Mouse (Mus musculus) thymus, adult 2 months (tissue): ENCODE measurements around the gene Zfp687. TPM values are rescaled to one million over a fixed set of nuclear protein-coding genes. Genes with fewer than 3 reads are reported as not detected.

Experiments
- DNase-seq: peaks from one replicate; pipeline ENCODE4 v3.0.0; 2021
- H3K27ac ChIP-seq: fragments of 200-500 bp; 2 replicates; pipeline ENCODE4 v1.5.1; 2012; ENCODE audit warnings: low read length, control low read depth; ENCODE audit not compliant: control insufficient read depth, insufficient read depth
- H3K27me3 ChIP-seq: fragments of 200-500 bp; 2 replicates; pipeline ENCODE4 v1.6.1; 2012; ENCODE audit warnings: mild to moderate bottlenecking, low read length, moderate library complexity, mixed read lengths; ENCODE audit not compliant: control insufficient read depth, insufficient read depth
- H3K36me3 ChIP-seq: fragments of 200-500 bp; 2 replicates; pipeline ENCODE4 v1.6.1; 2012; ENCODE audit warnings: mild to moderate bottlenecking, low read length, moderate library complexity; ENCODE audit not compliant: control insufficient read depth, insufficient read depth
- H3K4me1 ChIP-seq: fragments of 200-500 bp; replicated peaks from 2 replicates; pipeline ENCODE4 v1.6.1; 2012; ENCODE audit warnings: low read length; ENCODE audit not compliant: control insufficient read depth, insufficient read depth
- H3K4me3 ChIP-seq: fragments of 200-500 bp; 2 replicates; pipeline ENCODE4 v1.5.1; 2012; ENCODE audit warnings: mild to moderate bottlenecking, low read length, control low read depth, moderate library complexity; ENCODE audit not compliant: control insufficient read depth, insufficient read depth
- CTCF ChIP-seq: fragments of 200-500 bp; IDR thresholded peaks from 2 replicates; pipeline ENCODE4 v1.5.1; 2012; ENCODE audit warnings: mild to moderate bottlenecking, control low read depth, low read length, moderate library complexity, borderline replicate concordance; ENCODE audit not compliant: control insufficient read depth, poor library complexity, insufficient read depth; ENCODE audit errors: extremely low read depth
- POLR2A ChIP-seq: fragments of 200-500 bp; IDR thresholded peaks from 2 replicates; pipeline ENCODE4 v1.6.1; 2012; ENCODE audit warnings: mild to moderate bottlenecking, low read length, control low read depth, moderate library complexity; ENCODE audit not compliant: control insufficient read depth, poor library complexity, insufficient read depth; ENCODE audit errors: extremely low read depth
- WGBS: fragments of 180-500 bp; shearing (Covaris S2); methylation state at CpG from one replicate; pipeline ENCODE4 v1.1.7; 2018; 5-methylcytosine and 5-hydroxymethylcytosine counted together
- polyA plus RNA-seq: library from polyadenylated mRNA; depleted of rRNA; stranded (reverse); fragments of >200 nt; gene quantifications from 2 replicates; pipeline ENCODE4 v1.2.3, GENCODE M21; 2012; rRNA removed

Gene Zfp687
- polyA plus RNA-seq, 1 experiment: 57.1 TPM

- Histone ChIP-seq H3K4me1 (peaks cover 9% of the 10 kb centered on the region), H3K27me3 (no peaks in the 10 kb centered on the region), H3K36me3 (no peaks in the 10 kb centered on the region), H3K4me3 (no peak overlapping the region), H3K27ac (no peak overlapping the region)
- 96% methylated on average over 3 of the region's 3 CpGs for WGBS
- no peak for DNase-seq
- TF ChIP-seq POLR2A (no peak), CTCF (no peak)
Measured at GRCm38 (mm10) chr3:94972552-94972951, 42.7 kb downstream of the Zfp687 start.

GRCm38 (mm10) chr3:94965878-94966277 lies 49.4 kb downstream of the Zfp687 start:
- 69% methylated on average over 1 of the region's 1 CpGs for WGBS
- TF ChIP-seq POLR2A (no peak), CTCF (no peak)
- no peak overlapping the region for H3K4me3 ChIP-seq
- H3K36me3 ChIP-seq: no peaks in the 10 kb centered on the region
- DNase-seq: no peak
- no peaks in the 10 kb centered on the region for H3K4me1 ChIP-seq
- no peaks in the 10 kb centered on the region for H3K27me3 ChIP-seq
- no peak overlapping the region; the same call in 1 of the 2 replicates for H3K27ac ChIP-seq

DNA sequence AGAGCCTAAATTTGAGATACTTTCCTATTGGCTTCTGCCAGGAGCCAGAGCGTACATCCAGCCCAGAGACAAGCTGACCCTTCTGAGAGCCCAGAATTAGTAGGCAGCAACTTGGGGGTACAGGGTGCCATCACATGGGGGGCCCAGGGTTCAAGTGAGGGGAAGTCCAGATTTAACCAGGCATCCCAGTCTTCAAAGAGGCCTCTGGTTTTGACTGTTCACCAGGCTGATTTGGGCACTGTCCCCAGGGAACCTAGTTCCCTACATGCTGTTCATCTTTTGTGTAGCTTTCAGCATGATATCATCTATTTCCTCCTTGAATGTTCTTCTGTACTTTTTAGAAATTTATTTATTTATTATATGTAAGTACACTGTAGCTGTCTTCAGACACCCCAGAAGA lies 50.3 kb downstream of the Zfp687 start:
- no peak overlapping the region for H3K4me3 ChIP-seq
- WGBS: 100% methylated on average over 1 of the region's 1 CpGs
- no peaks in the 10 kb centered on the region for H3K27me3 ChIP-seq
- no peak overlapping the region for H3K27ac ChIP-seq
- no peaks in the 10 kb centered on the region for H3K4me1 ChIP-seq
- no peak for TF ChIP-seq CTCF
- no peak for TF ChIP-seq POLR2A
- H3K36me3 ChIP-seq: no peaks in the 10 kb centered on the region
- DNase-seq: no peak

GRCm38 (mm10) chr3:94960322-94960721 lies 54.9 kb downstream of the Zfp687 start:
- 94% methylated on average over 5 of the region's 5 CpGs for WGBS
- H3K4me1 ChIP-seq: peaks cover 1% of the 10 kb centered on the region
- no peaks in the 10 kb centered on the region for H3K27me3 ChIP-seq
- H3K36me3 ChIP-seq: peaks cover 29% of the 10 kb centered on the region
- no peak for DNase-seq
- H3K27ac ChIP-seq: no peak overlapping the region
- TF ChIP-seq CTCF (no peak), POLR2A (no peak)
- H3K4me3 ChIP-seq: no peak overlapping the region

DNA sequence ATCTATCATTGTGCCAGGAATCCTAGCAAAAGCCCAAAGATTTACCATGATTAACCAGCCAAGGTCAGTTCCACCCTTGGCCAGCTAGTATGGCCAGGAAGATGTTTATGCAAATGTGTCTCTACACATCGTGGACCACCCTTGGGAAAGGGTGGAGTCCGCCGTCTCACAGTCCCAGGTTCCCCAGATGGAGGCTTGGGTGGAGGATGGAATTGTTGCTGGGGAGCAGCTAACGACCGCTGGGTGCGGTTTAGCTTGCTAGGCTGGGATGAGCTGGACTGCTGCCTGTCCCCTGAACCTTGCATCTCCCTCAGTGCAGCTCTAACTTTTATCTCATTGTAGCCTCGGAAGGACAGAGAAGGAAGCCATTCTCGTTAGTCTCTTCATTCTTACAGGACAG lies 55.4 kb downstream of the Zfp687 start:
- H3K4me3 ChIP-seq: no peak overlapping the region
- peaks cover 6% of the 10 kb centered on the region for H3K4me1 ChIP-seq
- WGBS: 89% methylated on average over 8 of the region's 8 CpGs
- H3K27me3 ChIP-seq: no peaks in the 10 kb centered on the region
- no peak overlapping the region for H3K27ac ChIP-seq
- peaks cover 29% of the 10 kb centered on the region for H3K36me3 ChIP-seq
- DNase-seq: no peak
- TF ChIP-seq POLR2A (no peak), CTCF (no peak)

- Histone ChIP-seq H3K27ac (no peak overlapping the region), H3K36me3 (peaks cover 29% of the 10 kb centered on the region), H3K4me3 (no peak overlapping the region), H3K27me3 (no peaks in the 10 kb centered on the region), H3K4me1 (peaks cover 7% of the 10 kb centered on the region)
- WGBS: 95% methylated on average over 8 of the region's 8 CpGs
- no peak for DNase-seq
- TF ChIP-seq CTCF (no peak), POLR2A (no peak)
Measured at GRCm38 (mm10) chr3:94958295-94958694, 57.0 kb downstream of the Zfp687 start.

Other genes starting within 250 kb of the Zfp687 start
- gene Cgn, start 229.0 kb downstream of the Zfp687 start, polyA plus RNA-seq: 1.0 and 1.5 TPM in 2 replicates
- 69.6 and 73.6 TPM in 2 replicates for gene Pogz, start 177.9 kb downstream of the Zfp687 start, polyA plus RNA-seq
- 314 and 384 TPM in 2 replicates for gene Psmb4, start 128.5 kb downstream of the Zfp687 start, polyA plus RNA-seq
- 15.9 and 26.7 TPM in 2 replicates for gene Selenbp1, start 82.4 kb downstream of the Zfp687 start, polyA plus RNA-seq
- 33.3 and 36.8 TPM in 2 replicates for gene Rfx5, start 61.4 kb downstream of the Zfp687 start, polyA plus RNA-seq
- gene Pi4kb, start 40.7 kb downstream of the Zfp687 start, polyA plus RNA-seq: 59.0 and 62.3 TPM in 2 replicates
- 212 and 227 TPM in 2 replicates for gene Psmd4, start 27.2 kb upstream of the Zfp687 start, polyA plus RNA-seq
- 36.5 and 37.8 TPM in 2 replicates for gene Pip5k1a, start 91.5 kb upstream of the Zfp687 start, polyA plus RNA-seq
- 77.1 and 78.4 TPM in 2 replicates for gene Vps72, start 95.6 kb upstream of the Zfp687 start, polyA plus RNA-seq
- gene Tmod4, start 109.0 kb upstream of the Zfp687 start, polyA plus RNA-seq: 1.8 and 3.6 TPM in 2 replicates
- 56.4 and 63.8 TPM in 2 replicates for gene Scnm1, start 118.6 kb upstream of the Zfp687 start, polyA plus RNA-seq
- 13.1 and 14.1 TPM in 2 replicates for gene Lysmd1, start 118.6 kb upstream of the Zfp687 start, polyA plus RNA-seq
- 78.5 and 79.6 TPM in 2 replicates for gene Tnfaip8l2, start 126.9 kb upstream of the Zfp687 start, polyA plus RNA-seq
- gene Sema6c, start 145.0 kb upstream of the Zfp687 start, polyA plus RNA-seq: 12.0 and 14.0 TPM in 2 replicates
- 39.7 and 41.7 TPM in 2 replicates for gene Gabpb2, start 202.5 kb upstream of the Zfp687 start, polyA plus RNA-seq
- gene Cdc42se1, start 213.3 kb upstream of the Zfp687 start, polyA plus RNA-seq: 137 and 156 TPM in 2 replicates
- 53.0 and 66.1 TPM in 2 replicates for gene Mllt11, start 216.7 kb upstream of the Zfp687 start, polyA plus RNA-seq
- 0.30 and 0.33 TPM in 2 replicates for gene Gm128, start 226.2 kb upstream of the Zfp687 start, polyA plus RNA-seq
- 1.3 and 1.6 TPM in 2 replicates for gene Bnipl, start 235.7 kb upstream of the Zfp687 start, polyA plus RNA-seq